Mouse (Mus musculus) NIH3T3 (cell line): ENCODE data around the gene Vmn2r113.
"Not testable (repeated sequence)": the region's sequence is repeated elsewhere in the genome, so short reads cannot be mapped to it uniquely, and the experiment has no call there.

Experiments
- DNase-seq: peaks from one replicate; pipeline ENCODE4 v3.0.0-alpha.2; 2012; ENCODE audit warnings: low read depth

Vmn2r113 gene

GRCm38 (mm10) chr17:22942684-22943083 is at the start of gene Vmn2r113:
Gene Vmn2r113 (plus strand): TSS chr17:22942984.
- DNase-seq, result not testable (repeated sequence)
